Mouse (Mus musculus): ENCODE measurements at regions not wholly inside any gene's neighbourhood (a gene's known extent, or its start where the extent isn't known, plus 50 kb on each side); places are given as distances from the start of the nearest gene placed in this dataset.

GRCm38 (mm10) chr1:89207306-89207705, 137.1 kb downstream of the Sh3bp4 start:
- DNase-seq: peak; percentile 34

GRCm38 (mm10) chr1:89211116-89211515, 140.9 kb downstream of the Sh3bp4 start:
- no peak for DNase-seq

- peak; percentile 42 for DNase-seq
Measured at GRCm38 (mm10) chr1:89228426-89228825, 158.2 kb downstream of the Sh3bp4 start.

GRCm38 (mm10) chr1:89231756-89232155, 161.5 kb downstream of the Sh3bp4 start:
- no peak for DNase-seq

GRCm38 (mm10) chr1:89232391-89232790, 162.2 kb downstream of the Sh3bp4 start:
- no peak for DNase-seq

GRCm38 (mm10) chr1:89234895-89235294, 164.7 kb downstream of the Sh3bp4 start:
- no peak for DNase-seq

GRCm38 (mm10) chr1:89235296-89235695, 165.1 kb downstream of the Sh3bp4 start:
- DNase-seq: peak; percentile 76

GRCm38 (mm10) chr1:89237696-89238095, 167.5 kb downstream of the Sh3bp4 start:
- DNase-seq: no peak

- no peak for DNase-seq
Measured at GRCm38 (mm10) chr1:89244598-89244997, 174.4 kb downstream of the Sh3bp4 start.

GRCm38 (mm10) chr1:89245202-89246003, 175.2 kb downstream of the Sh3bp4 start:
- DNase-seq: peak; percentile 19

GRCm38 (mm10) chr1:89251753-89252152, 181.5 kb downstream of the Sh3bp4 start:
- no peak for DNase-seq

- no peak for DNase-seq
Measured at GRCm38 (mm10) chr1:89252528-89252927, 182.3 kb downstream of the Sh3bp4 start.

- no peak for DNase-seq
Measured at GRCm38 (mm10) chr1:89257945-89258344, 187.7 kb downstream of the Sh3bp4 start.

- DNase-seq: peak; percentile 32
Measured at GRCm38 (mm10) chr1:89265771-89266170, 188.8 kb upstream of the Agap1 start.

- DNase-seq: peak; percentile 54
Measured at GRCm38 (mm10) chr1:89268806-89269205, 185.8 kb upstream of the Agap1 start.

GRCm38 (mm10) chr1:89271743-89272142, 182.9 kb upstream of the Agap1 start:
- DNase-seq: no peak

GRCm38 (mm10) chr1:89273021-89273420, 181.6 kb upstream of the Agap1 start:
- DNase-seq: no peak

- no peak for DNase-seq
Measured at GRCm38 (mm10) chr1:89273786-89274362, 180.7 kb upstream of the Agap1 start.

GRCm38 (mm10) chr1:89279382-89279781, 175.2 kb upstream of the Agap1 start:
- no peak for DNase-seq

GRCm38 (mm10) chr1:89281107-89281655, 173.4 kb upstream of the Agap1 start:
- DNase-seq: no peak

GRCm38 (mm10) chr1:89285041-89285440, 169.6 kb upstream of the Agap1 start:
- no peak for DNase-seq

GRCm38 (mm10) chr1:89287136-89287795, 167.3 kb upstream of the Agap1 start:
- no peak for DNase-seq

- no peak for DNase-seq
Measured at GRCm38 (mm10) chr1:89288001-89288400, 166.6 kb upstream of the Agap1 start.
